Mouse (Mus musculus) spleen, postnatal 36 days (tissue): Measurements from ENCODE around the gene Ltbp3.

ENCODE experiments used
- DNase-seq, 2 experiments: peaks; one replicate each; pipeline ENCODE4 v3.0.0; 2022; ENCODE audit warnings: low spot score in 2 of 2, mixed read lengths in 1 of 2

Gene Ltbp3

GRCm38 (mm10) chr19:5750951-5751350, 10.2 kb downstream of the Ltbp3 start:
- no peak for DNase-seq

- DNase-seq: no peak
Observed at GRCm38 (mm10) chr19:5751742-5752141, 11.0 kb downstream of the Ltbp3 start.

GRCm38 (mm10) chr19:5756321-5756985, 15.7 kb downstream of the Ltbp3 start:
- DNase-seq: no peak

GRCm38 (mm10) chr19:5756991-5757636, 16.4 kb downstream of the Ltbp3 start:
- DNase-seq: no peak

- DNase-seq: no peak
Observed at GRCm38 (mm10) chr19:5758878-5759403, 18.2 kb downstream of the Ltbp3 start.

GRCm38 (mm10) chr19:5763163-5763562, 22.5 kb downstream of the Ltbp3 start:
- no peak for DNase-seq

GRCm38 (mm10) chr19:5767271-5767670, 26.6 kb downstream of the Ltbp3 start:
- no peak for DNase-seq

GRCm38 (mm10) chr19:5770311-5770710, 29.6 kb downstream of the Ltbp3 start:
- no peak for DNase-seq

GRCm38 (mm10) chr19:5770925-5771860, 30.5 kb downstream of the Ltbp3 start, which contains the start of gene Scyl1:
Gene Scyl1 (minus strand): TSS chr19:5771419.
- DNase-seq: peak; percentile 89 to 92

GRCm38 (mm10) chr19:5777387-5778032, 36.8 kb downstream of the Ltbp3 start:
- no peak for DNase-seq

GRCm38 (mm10) chr19:5778312-5778711, 37.6 kb downstream of the Ltbp3 start:
- DNase-seq: no peak

- no peak for DNase-seq
Observed at GRCm38 (mm10) chr19:5780203-5780602, 39.5 kb downstream of the Ltbp3 start.

GRCm38 (mm10) chr19:5781532-5781931, 40.8 kb downstream of the Ltbp3 start:
- no peak for DNase-seq

- DNase-seq: no peak
Observed at GRCm38 (mm10) chr19:5782121-5782520, 41.4 kb downstream of the Ltbp3 start.

- DNase-seq: no peak
Observed at GRCm38 (mm10) chr19:5784958-5785577, 44.4 kb downstream of the Ltbp3 start.

GRCm38 (mm10) chr19:5786441-5787114, 45.9 kb downstream of the Ltbp3 start:
- peak; percentile 78 for DNase-seq

GRCm38 (mm10) chr19:5787128-5787635, 46.5 kb downstream of the Ltbp3 start:
- peak; percentile 77 to 80 for DNase-seq

- no peak for DNase-seq
Observed at GRCm38 (mm10) chr19:5787920-5788319, 47.2 kb downstream of the Ltbp3 start.

- DNase-seq: no peak
Observed at GRCm38 (mm10) chr19:5788620-5789019, 47.9 kb downstream of the Ltbp3 start.

GRCm38 (mm10) chr19:5789066-5789465, 48.4 kb downstream of the Ltbp3 start:
- DNase-seq: no peak
